Mouse (Mus musculus) inflammation-experienced regulatory T-cells, adult 6 months (primary cell): Measurements from ENCODE around the gene Cpne4. TPM values are rescaled to one million over a fixed set of nuclear protein-coding genes. Genes with fewer than 3 reads are reported as not detected.
A peak's percentile ranks its signal among the peaks of the same experiment; 100 is the strongest.

Source experiments
- ATAC-seq: one replicate; pipeline ENCODE4 v1.8.0; 2017
- polyA plus RNA-seq, 3 experiments: library from polyadenylated mRNA; unstranded; fragments of 100-300 nt; shearing (Covaris generic); gene quantifications; one replicate each; pipeline ENCODE4 v1.2.1; 2017

Cpne4 gene
- polyA plus RNA-seq, 3 experiments from 2014 or later, result not detected

DNA sequence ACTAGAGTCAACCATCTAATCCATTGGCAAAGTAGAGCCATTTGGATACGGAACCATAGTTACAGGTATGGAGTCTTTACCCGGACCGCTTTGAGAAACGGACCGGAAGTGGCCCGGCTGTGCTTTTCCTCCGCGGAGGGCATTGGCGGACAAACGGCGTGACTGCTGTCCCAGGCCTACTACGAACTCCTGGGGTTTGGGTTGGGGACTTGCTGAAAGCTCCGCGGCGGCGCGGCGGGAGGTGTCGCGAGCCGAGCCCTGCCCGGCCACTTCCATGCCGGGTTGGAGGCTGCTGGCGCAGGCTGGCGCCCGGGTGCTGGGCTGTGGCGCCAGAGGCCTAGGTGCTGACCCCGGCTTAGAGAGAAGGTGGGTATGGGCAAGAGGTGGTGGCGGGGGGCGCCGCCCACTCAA lies 506.1 kb downstream of the Cpne4 start, which contains the start of gene Mrpl3:
TSS of gene Mrpl3 (plus strand) at position 93 of the 411 bp plus-strand sequence.
- ATAC-seq, result peak; percentile 85

DNA sequence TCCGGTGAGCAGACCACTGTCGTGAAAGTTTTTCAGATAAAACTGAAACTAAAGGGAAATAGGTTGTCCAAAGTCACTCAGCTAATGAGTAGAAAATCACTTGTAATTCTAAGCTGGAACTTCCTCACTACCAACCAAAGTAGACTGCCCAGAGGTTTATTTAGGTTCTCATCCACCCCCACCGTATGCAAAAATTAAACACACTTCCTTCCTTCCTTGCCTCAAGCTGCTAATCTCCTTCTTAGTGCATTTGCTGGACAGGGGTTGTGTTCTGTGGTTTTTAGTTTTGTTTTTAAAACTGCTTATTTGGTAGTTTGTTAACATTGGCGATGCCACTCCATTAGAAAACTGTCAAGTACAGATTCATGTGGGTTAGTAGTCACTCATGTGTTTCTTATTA lies 506.7 kb downstream of the Cpne4 start:
- no peak for ATAC-seq

DNA sequence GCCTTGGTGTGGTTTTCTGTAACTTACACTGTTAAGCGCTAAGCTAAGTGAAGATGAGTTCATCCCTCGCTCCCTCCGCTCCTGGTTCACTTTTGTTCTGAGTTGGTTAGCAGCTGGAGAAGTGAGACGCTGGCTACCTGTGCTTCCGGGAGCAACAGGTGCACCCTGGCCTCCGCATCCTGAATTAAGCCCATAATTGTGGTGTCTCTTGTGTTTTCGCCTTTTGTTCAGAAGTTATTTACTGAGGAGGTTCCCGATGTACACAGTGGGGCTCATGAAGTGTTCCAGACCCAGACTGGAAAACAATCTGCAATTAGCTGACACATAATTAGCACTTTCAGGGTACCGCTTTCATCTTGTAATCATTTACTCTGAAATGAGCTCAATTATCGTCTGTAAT lies 522.0 kb downstream of the Cpne4 start:
- no peak for ATAC-seq

DNA sequence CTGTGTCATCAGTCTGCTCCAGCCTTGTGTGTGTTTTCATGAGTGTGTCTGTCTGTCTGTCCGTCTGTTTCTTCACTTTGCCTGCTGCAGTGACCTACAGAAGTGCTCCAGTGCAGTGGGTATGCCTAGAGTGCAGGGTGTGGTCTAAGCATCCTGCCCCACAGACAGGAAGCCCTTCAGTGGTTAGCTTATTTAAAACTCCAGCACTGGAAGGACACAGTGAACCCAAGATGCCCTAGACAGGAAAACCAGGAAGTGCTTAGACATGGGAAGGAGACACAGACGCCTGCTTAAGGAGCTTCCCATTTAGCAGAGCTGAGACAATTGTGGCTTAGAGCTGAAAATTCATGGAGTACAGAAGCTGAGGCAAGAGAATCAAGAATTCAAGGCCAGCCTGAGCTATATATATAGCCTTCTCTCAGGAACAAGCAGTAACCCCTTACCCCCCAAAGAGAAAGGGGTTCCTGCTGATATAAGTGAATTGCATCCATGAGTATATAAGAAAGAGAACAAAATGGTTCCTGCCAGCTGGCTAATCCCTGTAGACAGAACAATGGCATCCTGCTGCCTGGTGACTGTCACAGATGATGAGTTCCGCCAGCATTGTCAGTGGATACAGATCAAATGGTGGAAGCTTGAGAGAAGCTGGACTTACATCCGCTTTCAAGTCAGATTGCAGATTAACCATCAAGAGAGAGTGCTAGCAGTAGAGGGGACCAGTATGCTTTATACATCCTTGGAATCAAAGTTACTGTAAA lies 526.1 kb downstream of the Cpne4 start:
- ATAC-seq, result no peak

DNA sequence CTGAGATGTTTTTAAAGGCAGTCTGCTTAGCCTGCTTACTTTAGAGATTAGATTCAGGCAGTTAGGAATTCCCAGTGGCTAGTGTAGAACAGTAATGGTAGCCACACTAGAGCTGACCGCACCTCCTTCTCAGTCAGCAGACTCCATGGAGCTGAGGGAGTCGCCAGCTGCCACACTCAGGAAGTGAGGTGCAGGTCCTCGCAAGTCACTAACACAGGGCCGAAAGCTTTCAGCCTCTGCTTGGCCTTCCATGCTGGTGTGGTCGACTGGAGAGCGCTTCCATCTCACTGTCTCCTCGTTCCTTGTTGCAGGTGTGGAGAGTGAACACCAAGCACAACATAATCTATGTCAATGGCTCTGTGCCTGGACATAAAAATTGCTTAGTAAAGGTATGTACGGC lies 527.8 kb downstream of the Cpne4 start:
- no peak for ATAC-seq

DNA sequence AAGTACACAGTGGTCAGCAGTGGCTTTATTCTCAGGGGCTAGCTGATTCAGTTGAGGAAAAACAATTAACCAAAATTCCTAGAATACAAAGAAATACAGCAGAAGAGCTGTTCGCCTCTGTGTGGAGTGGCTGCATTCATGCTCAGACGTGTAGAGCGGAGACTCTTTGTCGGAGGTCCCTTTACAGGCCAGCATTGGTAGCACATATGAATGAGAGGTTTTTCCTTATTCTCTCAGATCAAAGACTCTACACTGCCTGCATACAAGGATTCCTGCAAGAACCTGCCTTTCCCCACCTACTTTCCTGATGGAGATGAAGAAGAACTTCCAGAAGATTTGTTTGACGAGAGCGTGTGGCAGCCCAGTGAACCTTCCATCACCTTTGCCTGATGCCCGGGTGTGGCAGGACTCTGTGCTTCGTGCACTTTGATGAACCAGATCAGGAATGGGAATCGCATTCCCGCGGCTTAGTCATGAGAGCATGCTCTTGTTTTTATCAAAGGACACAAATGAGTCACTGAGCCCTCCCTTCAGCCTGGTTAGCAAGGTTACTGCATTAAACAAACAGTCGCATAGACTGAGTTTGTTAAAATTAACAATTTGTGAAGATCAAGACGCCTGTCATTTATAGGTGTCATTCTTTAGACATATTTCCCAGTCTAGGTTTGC lies 529.8 kb downstream of the Cpne4 start:
- no peak for ATAC-seq

DNA sequence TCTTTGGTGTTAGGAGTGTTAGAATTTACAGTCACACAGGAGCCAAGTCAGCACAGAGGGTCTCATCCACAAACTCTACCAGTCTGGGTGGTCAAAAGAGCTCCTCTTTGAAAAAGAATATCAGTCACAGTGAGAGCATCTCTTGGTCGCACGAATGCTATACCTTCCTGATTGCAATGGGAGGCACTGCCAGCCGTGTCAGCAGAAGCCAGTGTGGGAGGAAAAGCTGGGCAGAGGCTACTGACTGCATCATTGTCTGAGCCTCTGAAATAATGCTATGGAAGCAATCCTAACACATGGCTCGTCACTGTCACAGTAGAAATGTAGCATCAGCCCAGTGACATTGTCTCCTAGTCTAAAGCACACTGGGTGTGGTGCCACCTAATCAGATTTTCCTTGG lies 531.4 kb downstream of the Cpne4 start:
- ATAC-seq, result no peak

DNA sequence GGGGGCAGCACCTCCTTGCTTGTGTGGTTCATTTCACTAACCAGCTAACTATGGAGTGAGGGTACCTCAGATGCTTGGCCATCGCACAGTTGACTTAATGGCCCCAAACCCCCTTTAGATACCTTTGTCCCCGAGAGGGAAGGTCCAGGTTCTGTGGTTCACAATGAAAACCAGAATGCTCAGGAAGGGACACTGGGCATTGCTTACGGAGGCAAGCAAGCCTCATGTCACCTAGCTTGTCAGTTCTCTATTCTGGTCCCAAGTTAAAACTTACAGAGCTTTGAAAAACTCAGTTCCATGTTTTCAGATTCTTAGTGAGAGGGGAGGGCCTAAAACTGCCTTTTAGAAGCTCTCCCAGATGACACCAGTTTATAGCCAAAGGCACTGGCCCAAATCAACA lies 533.2 kb downstream of the Cpne4 start:
- no peak for ATAC-seq

Other genes starting within 250 kb of the Cpne4 start
- gene Acpp, start 209.5 kb upstream of the Cpne4 start, polyA plus RNA-seq, result 1 to 10 TPM; 2.3 to 6.1 (median 2.3) TPM